Mouse (Mus musculus): ENCODE results near the gene Apbb1ip. TPM values are rescaled to one million over a fixed set of nuclear protein-coding genes. Genes with fewer than 3 reads are reported as not detected.

The Apbb1ip gene
- polyA plus RNA-seq, 1 experiment from 2014 or later = 1.2 TPM

GRCm38 (mm10) chr2:22805589-22805988, 31.7 kb downstream of the Apbb1ip start:
- no peaks in the 10 kb centered on the region for H3K36me3 ChIP-seq (ENCODE audit: control insufficient read depth, insufficient read depth)
- no peak for TF ChIP-seq CTCF (IDR thresholded peaks at IDR 0.05; ENCODE audit: low read depth)
- no peak overlapping the region for H3K27ac ChIP-seq (ENCODE audit: low read depth, low read length)
- H3K9me3 ChIP-seq (ENCODE audit: control insufficient read depth) = no peaks in the 10 kb centered on the region
- no peak overlapping the region for H3K4me2 ChIP-seq (replicated peaks; ENCODE audit: low read depth)
- no peaks in the 10 kb centered on the region for H3K27me3 ChIP-seq (replicated peaks; ENCODE audit: control insufficient read depth, insufficient read depth, low read length)
- H3K9ac ChIP-seq (ENCODE audit: low read depth, low read length) = no peak overlapping the region
- 86% methylated on average over 2 of the region's 2 CpGs for WGBS
- no peak for ATAC-seq
- H3K4me1 ChIP-seq (replicated peaks; ENCODE audit: control insufficient read depth, insufficient read depth, low read length) = no peaks in the 10 kb centered on the region
- no peak overlapping the region for H3K4me3 ChIP-seq (ENCODE audit: low read depth, low read length)

- Histone ChIP-seq H3K27me3 (replicated peaks; ENCODE audit: control insufficient read depth, insufficient read depth, low read length) (no peaks in the 10 kb centered on the region), H3K4me1 (replicated peaks; ENCODE audit: control insufficient read depth, insufficient read depth, low read length) (no peaks in the 10 kb centered on the region), H3K4me3 (ENCODE audit: low read depth, low read length) (no peak overlapping the region), H3K9me3 (ENCODE audit: control insufficient read depth) (no peaks in the 10 kb centered on the region), H3K9ac (ENCODE audit: low read depth, low read length) (no peak overlapping the region), H3K27ac (ENCODE audit: low read depth, low read length) (no peak overlapping the region), H3K4me2 (replicated peaks; ENCODE audit: low read depth) (no peak overlapping the region), H3K36me3 (ENCODE audit: control insufficient read depth, insufficient read depth) (no peaks in the 10 kb centered on the region)
- 94% methylated on average over 1 of the region's 1 CpGs for WGBS
- no peak for TF ChIP-seq CTCF (IDR thresholded peaks at IDR 0.05; ENCODE audit: low read depth)
- no peak for ATAC-seq
Observed at GRCm38 (mm10) chr2:22806576-22806975, 32.7 kb downstream of the Apbb1ip start.

- ATAC-seq = no peak
- H3K9ac ChIP-seq (ENCODE audit: low read depth, low read length) = no peak overlapping the region
- H3K27ac ChIP-seq (ENCODE audit: low read depth, low read length) = no peak overlapping the region
- no peak for TF ChIP-seq CTCF (IDR thresholded peaks at IDR 0.05; ENCODE audit: low read depth)
- no peak overlapping the region for H3K4me2 ChIP-seq (replicated peaks; ENCODE audit: low read depth)
- 32% methylated on average over 1 of the region's 1 CpGs for WGBS
- no peak overlapping the region for H3K4me3 ChIP-seq (ENCODE audit: low read depth, low read length)
- no peaks in the 10 kb centered on the region for H3K36me3 ChIP-seq (ENCODE audit: control insufficient read depth, insufficient read depth)
- H3K9me3 ChIP-seq (ENCODE audit: control insufficient read depth) = no peaks in the 10 kb centered on the region
- no peaks in the 10 kb centered on the region for H3K27me3 ChIP-seq (replicated peaks; ENCODE audit: control insufficient read depth, insufficient read depth, low read length)
- no peaks in the 10 kb centered on the region for H3K4me1 ChIP-seq (replicated peaks; ENCODE audit: control insufficient read depth, insufficient read depth, low read length)
Observed at GRCm38 (mm10) chr2:22807312-22807711, 33.4 kb downstream of the Apbb1ip start.

GRCm38 (mm10) chr2:22810851-22811250, 37.0 kb downstream of the Apbb1ip start:
- no peak overlapping the region for H3K9ac ChIP-seq (ENCODE audit: low read depth, low read length)
- H3K36me3 ChIP-seq (ENCODE audit: control insufficient read depth, insufficient read depth) = no peaks in the 10 kb centered on the region
- no peak for TF ChIP-seq CTCF (IDR thresholded peaks at IDR 0.05; ENCODE audit: low read depth)
- no peaks in the 10 kb centered on the region for H3K27me3 ChIP-seq (replicated peaks; ENCODE audit: control insufficient read depth, insufficient read depth, low read length)
- 87% methylated on average over 4 of the region's 4 CpGs for WGBS
- no peaks in the 10 kb centered on the region for H3K9me3 ChIP-seq (ENCODE audit: control insufficient read depth)
- H3K27ac ChIP-seq (ENCODE audit: low read depth, low read length) = no peak overlapping the region
- no peak overlapping the region for H3K4me2 ChIP-seq (replicated peaks; ENCODE audit: low read depth)
- H3K4me3 ChIP-seq (ENCODE audit: low read depth, low read length) = no peak overlapping the region
- H3K4me1 ChIP-seq (replicated peaks; ENCODE audit: control insufficient read depth, insufficient read depth, low read length) = no peaks in the 10 kb centered on the region
- ATAC-seq = no peak

- no peak overlapping the region for H3K27ac ChIP-seq (ENCODE audit: low read depth, low read length)
- TF ChIP-seq CTCF (IDR thresholded peaks at IDR 0.05; ENCODE audit: low read depth) = no peak
- H3K9me3 ChIP-seq (ENCODE audit: control insufficient read depth) = no peaks in the 10 kb centered on the region
- H3K4me2 ChIP-seq (replicated peaks; ENCODE audit: low read depth) = no peak overlapping the region
- no peak for ATAC-seq
- 80% methylated on average over 8 of the region's 8 CpGs for whole genome bisulfite sequencing
- H3K4me3 ChIP-seq (ENCODE audit: low read depth, low read length) = no peak overlapping the region
- H3K36me3 ChIP-seq (ENCODE audit: control insufficient read depth, insufficient read depth) = no peaks in the 10 kb centered on the region
- no peaks in the 10 kb centered on the region for H3K4me1 ChIP-seq (replicated peaks; ENCODE audit: control insufficient read depth, insufficient read depth, low read length)
- H3K9ac ChIP-seq (ENCODE audit: low read depth, low read length) = no peak overlapping the region
- no peaks in the 10 kb centered on the region for H3K27me3 ChIP-seq (replicated peaks; ENCODE audit: control insufficient read depth, insufficient read depth, low read length)
Observed at GRCm38 (mm10) chr2:22811466-22811865, 37.6 kb downstream of the Apbb1ip start.

- no peaks in the 10 kb centered on the region for H3K36me3 ChIP-seq (ENCODE audit: control insufficient read depth, insufficient read depth)
- no peaks in the 10 kb centered on the region for H3K9me3 ChIP-seq (ENCODE audit: control insufficient read depth)
- ATAC-seq = no peak
- WGBS = 75% methylated on average over 5 of the region's 5 CpGs
- H3K4me2 ChIP-seq (replicated peaks; ENCODE audit: low read depth) = no peak overlapping the region
- H3K4me1 ChIP-seq (replicated peaks; ENCODE audit: control insufficient read depth, insufficient read depth, low read length) = no peaks in the 10 kb centered on the region
- H3K4me3 ChIP-seq (ENCODE audit: low read depth, low read length) = no peak overlapping the region
- H3K27me3 ChIP-seq (replicated peaks; ENCODE audit: control insufficient read depth, insufficient read depth, low read length) = no peaks in the 10 kb centered on the region
- TF ChIP-seq CTCF (IDR thresholded peaks at IDR 0.05; ENCODE audit: low read depth) = no peak
- H3K27ac ChIP-seq (ENCODE audit: low read depth, low read length) = no peak overlapping the region
- H3K9ac ChIP-seq (ENCODE audit: low read depth, low read length) = no peak overlapping the region
Observed at GRCm38 (mm10) chr2:22813921-22814320, 40.0 kb downstream of the Apbb1ip start.

- H3K9me3 ChIP-seq (ENCODE audit: control insufficient read depth) = no peaks in the 10 kb centered on the region
- H3K27me3 ChIP-seq (replicated peaks; ENCODE audit: control insufficient read depth, insufficient read depth, low read length) = no peaks in the 10 kb centered on the region
- H3K4me3 ChIP-seq (ENCODE audit: low read depth, low read length) = no peak overlapping the region
- H3K4me1 ChIP-seq (replicated peaks; ENCODE audit: control insufficient read depth, insufficient read depth, low read length) = no peaks in the 10 kb centered on the region
- H3K36me3 ChIP-seq (ENCODE audit: control insufficient read depth, insufficient read depth) = no peaks in the 10 kb centered on the region
- TF ChIP-seq CTCF (IDR thresholded peaks at IDR 0.05; ENCODE audit: low read depth) = no peak
- H3K27ac ChIP-seq (ENCODE audit: low read depth, low read length) = no peak overlapping the region
- no peak overlapping the region for H3K9ac ChIP-seq (ENCODE audit: low read depth, low read length)
- 94% methylated on average over 2 of the region's 2 CpGs for WGBS
- no peak for ATAC-seq
- H3K4me2 ChIP-seq (replicated peaks; ENCODE audit: low read depth) = no peak overlapping the region
Observed at GRCm38 (mm10) chr2:22815674-22816073, 41.8 kb downstream of the Apbb1ip start.

Measured in intestine, postnatal 0 days (tissue).